Mouse (Mus musculus) bone marrow macrophage, adult 2 months (primary cell): ENCODE data around the gene Rhcg. TPM values are rescaled to one million over a fixed set of nuclear protein-coding genes. Genes with fewer than 3 reads are reported as not detected.
A peak's percentile ranks its signal among the peaks of the same experiment; 100 is the strongest.

ENCODE experiments used
- H3K27ac ChIP-seq: 2 replicates; pipeline ENCODE4 v1.5.1; 2012; ENCODE audit warnings: low read depth, low read length; ENCODE audit not compliant: insufficient read depth
- H3K4me1 ChIP-seq: 2 replicates; pipeline ENCODE4 v1.6.1; 2012; ENCODE audit warnings: low read length; ENCODE audit not compliant: control insufficient read depth, insufficient read depth
- H3K4me3 ChIP-seq: 2 replicates; pipeline ENCODE4 v1.5.1; 2012; ENCODE audit warnings: mild to moderate bottlenecking, low read length, moderate library complexity; ENCODE audit not compliant: insufficient read depth
- CTCF ChIP-seq: IDR thresholded peaks from 2 replicates; pipeline ENCODE4 v1.5.1; 2012; ENCODE audit warnings: low read depth, mild to moderate bottlenecking, low read length, moderate library complexity
- POLR2A ChIP-seq: IDR thresholded peaks from 2 replicates; pipeline ENCODE4 v1.6.1; 2012; ENCODE audit warnings: mild to moderate bottlenecking, low read depth, low read length, borderline replicate concordance
- polyA plus RNA-seq: library from polyadenylated mRNA; stranded (reverse); fragments of >200 nt; gene quantifications from 2 replicates; pipeline ENCODE4 v1.2.4, GENCODE M21; 2012; ENCODE audit not compliant: missing spikeins, insufficient read depth, insufficient read length

Rhcg gene
- polyA plus RNA-seq, 1 experiment = not detected

- TF ChIP-seq CTCF (no peak), POLR2A (no peak)
- Histone ChIP-seq H3K27ac (no peak overlapping the region), H3K4me3 (no peak overlapping the region), H3K4me1 (no peaks in the 10 kb centered on the region)
Measured at GRCm38 (mm10) chr7:79577931-79578850, 39.3 kb downstream of the Rhcg start.

GRCm38 (mm10) chr7:79577096-79577874 is 40.2 kb downstream of the Rhcg start:
- TF ChIP-seq POLR2A (no peak), CTCF (no peak)
- Histone ChIP-seq H3K27ac (no peak overlapping the region), H3K4me3 (no peak overlapping the region), H3K4me1 (no peaks in the 10 kb centered on the region)

GRCm38 (mm10) chr7:79576659-79577058 is 40.8 kb downstream of the Rhcg start:
- TF ChIP-seq CTCF (peak; percentile 89), POLR2A (no peak)
- H3K27ac ChIP-seq = no peak overlapping the region
- H3K4me1 ChIP-seq = no peaks in the 10 kb centered on the region
- H3K4me3 ChIP-seq = no peak overlapping the region

GRCm38 (mm10) chr7:79572191-79572818 is 45.2 kb downstream of the Rhcg start:
- no peak overlapping the region for H3K27ac ChIP-seq
- no peak overlapping the region for H3K4me3 ChIP-seq
- TF ChIP-seq CTCF = no peak
- H3K4me1 ChIP-seq = no peaks in the 10 kb centered on the region

GRCm38 (mm10) chr7:79568937-79569535 is 48.4 kb downstream of the Rhcg start:
- Histone ChIP-seq H3K4me1 (no peaks in the 10 kb centered on the region), H3K27ac (no peak overlapping the region), H3K4me3 (no peak overlapping the region)
- no peak for TF ChIP-seq CTCF

- Histone ChIP-seq H3K4me3 (no peak overlapping the region), H3K27ac (no peak overlapping the region), H3K4me1 (no peaks in the 10 kb centered on the region)
- TF ChIP-seq CTCF = no peak
- no peak for TF ChIP-seq POLR2A
Measured at GRCm38 (mm10) chr7:79568212-79568611, 49.2 kb downstream of the Rhcg start.

GRCm38 (mm10) chr7:79563675-79564074 is 53.8 kb downstream of the Rhcg start:
- Histone ChIP-seq H3K27ac (no peak overlapping the region), H3K4me1 (no peaks in the 10 kb centered on the region), H3K4me3 (no peak overlapping the region)
- TF ChIP-seq POLR2A (no peak), CTCF (no peak)

GRCm38 (mm10) chr7:79562385-79562784 is 55.1 kb downstream of the Rhcg start:
- TF ChIP-seq POLR2A = no peak
- TF ChIP-seq CTCF = no peak
- Histone ChIP-seq H3K4me3 (no peak overlapping the region), H3K4me1 (no peaks in the 10 kb centered on the region), H3K27ac (no peak overlapping the region)

- H3K27ac ChIP-seq = no peak overlapping the region
- H3K4me1 ChIP-seq = no peaks in the 10 kb centered on the region
- no peak for TF ChIP-seq POLR2A
- no peak for TF ChIP-seq CTCF
- no peak overlapping the region for H3K4me3 ChIP-seq
Measured at GRCm38 (mm10) chr7:79558698-79559097, 58.8 kb downstream of the Rhcg start.

- Histone ChIP-seq H3K4me1 (no peaks in the 10 kb centered on the region), H3K4me3 (no peak overlapping the region), H3K27ac (no peak overlapping the region)
- no peak for TF ChIP-seq POLR2A
Measured at GRCm38 (mm10) chr7:79557728-79558221, 59.7 kb downstream of the Rhcg start.
